Mouse (Mus musculus): Measurements from ENCODE around the gene Hnrnpul2.
"Not testable (repeated sequence)": the region's sequence is repeated elsewhere in the genome, so short reads cannot be mapped to it uniquely, and the experiment has no call there.

Gene Hnrnpul2

DNA sequence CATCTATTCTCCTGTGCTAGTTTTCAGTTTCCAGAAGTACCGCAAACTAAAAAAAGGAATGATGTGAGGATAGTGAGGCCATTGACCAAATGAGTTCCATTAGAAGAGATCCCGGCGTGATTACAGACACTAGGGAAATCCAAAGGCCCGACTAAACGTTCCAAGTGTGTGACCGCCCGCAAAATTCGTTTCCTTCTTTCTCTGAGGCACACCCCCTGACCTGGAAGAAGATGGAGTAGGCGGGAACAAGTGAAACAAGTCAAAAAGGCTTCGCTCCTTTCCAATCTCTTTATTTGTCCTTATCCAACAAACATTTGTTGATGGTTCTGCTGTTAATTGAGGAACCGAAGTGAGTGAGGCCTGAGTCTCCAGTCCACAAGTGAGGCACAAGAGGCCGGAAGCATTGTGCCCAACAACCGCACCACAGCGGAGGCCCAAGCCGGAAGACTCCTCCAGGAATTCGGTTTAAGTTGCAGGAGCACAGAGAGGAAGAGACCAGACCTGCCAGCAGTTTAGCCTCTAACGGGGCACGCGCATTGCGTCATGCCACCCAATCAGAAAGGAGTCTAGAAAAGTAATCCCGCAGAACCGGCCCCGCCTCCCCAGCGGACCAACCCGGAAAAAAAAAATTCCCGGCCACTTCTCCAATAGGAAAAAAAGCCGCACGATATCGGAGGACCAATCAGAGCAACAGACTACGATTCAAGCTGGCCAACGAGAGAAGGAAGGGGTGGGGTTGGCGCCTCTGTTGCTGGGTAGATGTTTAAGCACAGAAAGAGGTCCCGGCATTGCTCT is 812 bp upstream of the Hnrnpul2 start, which contains the start of gene Ttc9c:
Gene Ttc9c (minus strand): TSS at position 533 of the 795 bp plus-strand sequence.
- DNase-seq, result peak; percentile 94 to 98

- DNase-seq, result peak in 1 of 2 experiments; percentile 64
These were observed 680 bp downstream of the Hnrnpul2 start for GRCm38 (mm10) chr19:8820424-8820956.

DNA sequence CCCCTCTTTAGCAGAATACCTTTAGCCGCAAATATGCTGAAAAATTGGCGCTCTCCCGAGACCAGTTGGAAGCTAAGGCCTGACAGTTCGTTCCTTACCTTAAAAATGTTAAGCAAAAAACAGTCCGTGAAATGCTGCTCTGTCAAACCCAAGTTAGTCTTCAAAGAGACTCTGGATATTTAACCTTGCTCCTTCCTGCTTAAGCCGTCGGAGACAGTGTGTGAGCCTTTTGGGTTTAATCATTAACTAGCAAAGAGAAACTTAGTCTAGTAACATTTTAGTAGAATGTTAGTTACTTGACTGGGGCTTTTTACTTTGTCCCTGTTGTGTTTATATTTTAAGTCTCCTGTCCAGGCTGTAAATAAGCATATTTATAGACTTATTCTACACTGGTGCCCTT is 1.3 kb downstream of the Hnrnpul2 start:
- DNase-seq, result no peak

GRCm38 (mm10) chr19:8822696-8823095 is 2.9 kb downstream of the Hnrnpul2 start:
- peak; percentile 70 to 77 for DNase-seq

DNA sequence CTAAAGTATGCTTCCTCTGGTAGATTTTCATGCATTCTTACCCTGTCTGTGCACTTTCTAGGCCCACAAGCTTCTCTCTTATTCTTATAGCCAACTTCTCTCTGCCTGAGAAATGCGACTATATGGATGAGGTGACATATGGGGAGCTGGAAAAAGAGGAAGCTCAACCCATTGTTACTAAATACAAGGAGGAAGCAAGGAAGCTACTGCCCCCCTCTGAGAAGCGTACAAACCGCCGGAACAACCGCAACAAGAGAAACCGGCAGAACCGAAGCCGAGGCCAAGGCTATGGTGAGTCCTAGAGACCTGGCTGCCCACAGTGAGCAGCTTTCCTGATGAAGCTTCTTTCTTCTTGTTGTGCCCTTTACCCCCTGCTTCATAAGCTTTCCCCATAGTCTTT is 9.8 kb downstream of the Hnrnpul2 start, which contains the start of gene AC129217.1:
Gene AC129217.1 (plus strand): TSS at position 114 of the 400 bp plus-strand sequence.
- no peak for DNase-seq

- DNase-seq, result no peak
These were observed 10.9 kb downstream of the Hnrnpul2 start for GRCm38 (mm10) chr19:8830664-8831063.

DNA sequence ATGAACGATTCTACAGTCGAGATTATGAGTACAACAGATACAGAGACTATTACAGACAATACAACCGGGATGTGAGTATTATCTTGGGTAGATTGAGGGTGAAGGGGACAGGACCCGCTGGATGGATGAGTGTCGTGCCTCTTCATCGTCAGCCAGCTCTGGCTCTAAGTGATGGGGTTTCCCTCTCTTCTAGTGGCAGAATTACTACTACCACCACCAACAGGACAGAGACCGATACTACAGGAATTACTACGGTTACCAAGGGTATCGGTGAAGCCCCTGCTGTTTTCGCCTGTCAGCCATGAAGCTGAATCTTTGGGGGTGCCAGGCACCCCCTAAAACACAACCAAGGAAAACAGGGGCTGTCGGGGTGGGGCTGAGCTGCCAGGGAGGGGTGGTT is 11.5 kb downstream of the Hnrnpul2 start:
- DNase-seq, result no peak

- no peak for DNase-seq
These were observed 13.2 kb downstream of the Hnrnpul2 start for GRCm38 (mm10) chr19:8832971-8833370.

DNA sequence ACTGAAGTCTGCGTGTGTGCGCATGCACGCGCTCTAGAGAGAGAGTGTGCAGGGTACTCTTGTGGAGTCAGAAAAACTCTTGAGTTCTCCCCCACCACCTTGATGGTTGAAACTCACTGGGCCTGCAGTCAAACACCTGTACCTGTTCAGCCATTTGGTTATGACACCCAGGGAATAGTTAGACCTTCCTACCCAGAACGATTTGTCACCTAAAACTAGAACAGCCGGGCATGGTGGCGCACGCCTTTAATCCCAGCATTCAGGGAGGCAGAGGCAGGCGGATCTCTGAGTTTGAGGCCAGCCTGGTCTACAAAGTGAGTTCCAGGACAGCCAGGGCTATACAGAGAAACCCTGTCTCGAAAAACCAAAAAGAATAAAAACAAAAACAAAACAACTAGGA is 16.5 kb downstream of the Hnrnpul2 start:
- DNase-seq, result not testable (repeated sequence)

- peak; percentile 85 to 88 for DNase-seq
These were observed 17.5 kb downstream of the Hnrnpul2 start, which contains the start of gene Bscl2 for GRCm38 (mm10) chr19:8837251-8837791. Gene Bscl2, plus strand, starts transcription at chr19:8837467.

DNA sequence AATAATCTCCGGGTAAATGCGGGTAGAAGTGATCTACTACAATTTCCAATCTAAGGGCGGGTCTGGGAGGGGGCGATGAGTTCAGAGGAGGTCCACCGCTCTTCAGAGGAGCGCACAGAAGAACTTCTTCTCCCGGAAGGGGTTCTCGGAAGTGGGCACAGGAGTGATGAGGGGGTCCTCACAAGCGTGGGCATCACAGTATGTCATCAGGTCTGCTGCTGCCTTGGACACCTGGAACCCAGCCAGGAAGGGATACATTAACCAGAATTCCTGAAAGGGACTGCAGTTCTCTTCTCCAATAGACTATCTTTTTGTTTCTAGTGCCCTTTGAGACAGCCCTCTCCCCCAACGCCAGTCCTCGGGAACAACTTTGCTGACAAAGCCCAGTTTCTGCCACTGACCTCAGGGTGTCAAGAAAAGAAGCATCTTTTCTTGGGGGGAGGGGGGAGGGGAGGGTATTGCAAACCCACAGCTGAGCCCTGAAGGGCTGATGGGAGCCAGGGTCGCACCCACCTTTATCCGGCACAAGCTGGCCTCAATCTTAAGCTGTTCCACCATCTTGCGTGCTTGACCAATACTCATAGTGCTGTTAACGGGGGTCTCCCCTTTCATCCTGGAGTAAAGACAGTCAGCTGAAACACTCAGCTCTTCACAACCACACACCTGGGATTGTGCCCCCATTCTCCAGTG is 18.4 kb downstream of the Hnrnpul2 start:
- peak; percentile 53 to 73 for DNase-seq

GRCm38 (mm10) chr19:8839103-8839907 is 19.5 kb downstream of the Hnrnpul2 start, which contains the start of gene Gng3:
Gene Gng3, minus strand, starts transcription at chr19:8839194.
- peak; percentile 85 to 93 for DNase-seq

DNA sequence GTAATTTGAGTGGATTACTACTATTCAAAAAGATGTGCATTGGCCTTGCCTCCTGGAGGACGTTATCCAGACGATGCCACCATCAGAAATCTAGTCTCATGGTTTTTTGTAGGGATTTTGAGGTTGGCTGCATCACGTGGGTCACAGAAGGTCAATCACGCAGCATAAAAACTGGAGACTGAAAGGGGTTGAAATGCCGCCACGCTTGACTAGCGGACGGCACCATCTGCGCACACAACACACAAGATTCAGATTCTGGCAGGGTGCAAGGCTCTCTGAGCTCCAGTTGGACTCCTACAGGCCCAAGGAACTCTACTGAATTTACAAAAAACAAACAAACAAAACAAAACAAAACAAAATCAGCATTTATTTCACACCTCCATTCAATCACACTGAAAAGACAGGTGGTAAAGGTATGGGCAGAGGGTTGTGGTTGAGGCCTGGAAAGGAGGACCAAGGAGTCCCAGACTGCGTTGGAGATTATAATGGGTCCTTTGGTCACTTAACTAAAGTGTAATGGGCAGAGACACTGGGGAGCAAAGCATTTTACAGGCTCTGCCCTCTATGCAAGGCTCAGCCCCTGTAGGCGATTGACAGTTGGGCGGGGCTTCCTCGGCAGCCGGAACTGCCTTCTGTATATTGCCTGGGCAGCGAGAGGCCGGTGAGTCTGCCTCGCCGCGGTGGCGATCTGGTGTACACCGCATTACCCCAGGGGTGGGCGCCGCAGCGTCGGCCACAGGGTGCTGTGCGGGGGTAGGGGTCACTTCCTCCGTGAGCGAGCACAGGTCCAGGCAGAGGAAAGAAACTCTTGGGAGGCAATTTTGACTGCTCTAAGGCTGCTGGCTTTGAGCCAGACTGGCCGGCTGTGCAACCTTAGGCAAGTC is 20.3 kb downstream of the Hnrnpul2 start:
- peak; percentile 85 to 89 for DNase-seq

GRCm38 (mm10) chr19:8841012-8841411 is 21.2 kb downstream of the Hnrnpul2 start:
- DNase-seq, result peak in 1 of 2 experiments; percentile 44

- no peak for DNase-seq
These were observed 23.2 kb downstream of the Hnrnpul2 start for GRCm38 (mm10) chr19:8842961-8843360.

GRCm38 (mm10) chr19:8844371-8845129 is 24.7 kb downstream of the Hnrnpul2 start:
- DNase-seq, result peak; percentile 77 to 82

- no peak for DNase-seq
These were observed 28.5 kb downstream of the Hnrnpul2 start for GRCm38 (mm10) chr19:8848356-8848755.

- DNase-seq, result peak in 1 of 2 experiments; percentile 28
These were observed 30.6 kb downstream of the Hnrnpul2 start, which contains the start of gene Lrrn4cl for GRCm38 (mm10) chr19:8850402-8850901. Gene Lrrn4cl, plus strand, starts transcription at chr19:8850768.

- no peak for DNase-seq
These were observed 31.8 kb downstream of the Hnrnpul2 start for GRCm38 (mm10) chr19:8851639-8852038.
